Mouse (Mus musculus) bone marrow macrophage, adult 2 months (primary cell): ENCODE measurements at regions not wholly inside any gene's neighbourhood (a gene's known extent, or its start where the extent isn't known, plus 50 kb on each side); places are given as distances from the start of the nearest gene placed in this dataset.

ENCODE experiments used
- CTCF ChIP-seq: IDR thresholded peaks from 2 replicates; pipeline ENCODE4 v1.5.1; 2012; ENCODE audit warnings: low read depth, mild to moderate bottlenecking, low read length, moderate library complexity
- POLR2A ChIP-seq: IDR thresholded peaks from 2 replicates; pipeline ENCODE4 v1.6.1; 2012; ENCODE audit warnings: mild to moderate bottlenecking, low read depth, low read length, borderline replicate concordance

GRCm38 (mm10) chr5:17289028-17289427, 84.0 kb upstream of the Speer4f2 start:
- no peak for TF ChIP-seq CTCF
- TF ChIP-seq POLR2A: no peak
